Mouse (Mus musculus) liver, embryonic 11.5 days (tissue): ENCODE measurements around the gene Wfdc3. TPM values are rescaled to one million over a fixed set of nuclear protein-coding genes. Genes with fewer than 3 reads are reported as not detected.

ENCODE experiments used
- ATAC-seq: fragments of 200-750 bp; cut with Nextera tagmentation; replicated peaks from 2 replicates; pipeline ENCODE4 v1.8.0; 2017; ENCODE audit warnings: moderate number of reproducible peaks, mild to moderate bottlenecking, moderate TSS enrichment, moderate library complexity; ENCODE audit not compliant: low FRiP score
- DNase-seq: peaks from one replicate; pipeline ENCODE4 v3.0.0-alpha.2; 2017; ENCODE audit warnings: low spot score
- H3K27ac ChIP-seq: fragments of 300-500 bp; sonication (generic); 2 replicates; pipeline ENCODE4 v1.5.1; 2014; ENCODE audit warnings: mild to moderate bottlenecking, low read depth, low read length, control low read depth
- H3K27me3 ChIP-seq: fragments of 300-500 bp; sonication (generic); replicated peaks from 2 replicates; pipeline ENCODE4 v1.6.1; 2014; ENCODE audit warnings: low read length, mixed read lengths; ENCODE audit not compliant: control insufficient read depth, insufficient read depth
- H3K36me3 ChIP-seq: fragments of 300-500 bp; sonication (generic); 2 replicates; pipeline ENCODE4 v1.6.1; 2014; ENCODE audit warnings: mild to moderate bottlenecking, low read length, moderate library complexity, mixed read lengths; ENCODE audit not compliant: control insufficient read depth, insufficient read depth
- H3K4me1 ChIP-seq: fragments of 300-500 bp; sonication (generic); replicated peaks from 2 replicates; pipeline ENCODE4 v1.6.1; 2014; ENCODE audit warnings: low read length, mixed read lengths; ENCODE audit not compliant: control insufficient read depth, insufficient read depth
- H3K4me2 ChIP-seq: fragments of 300-500 bp; sonication (generic); 2 replicates; pipeline ENCODE4 v1.6.1; 2014; ENCODE audit warnings: mild to moderate bottlenecking, control low read depth, moderate library complexity
- H3K4me3 ChIP-seq: fragments of 300-500 bp; sonication (generic); 2 replicates; pipeline ENCODE4 v1.5.1; 2014; ENCODE audit warnings: low read depth, low read length, control low read depth
- H3K9ac ChIP-seq: fragments of 300-500 bp; sonication (generic); 2 replicates; pipeline ENCODE4 v1.6.1; 2014; ENCODE audit warnings: low read depth, low read length, control low read depth
- H3K9me3 ChIP-seq: fragments of 300-500 bp; sonication (generic); 2 replicates; pipeline ENCODE4 v1.6.1; 2016; ENCODE audit warnings: low read length, inconsistent platforms, mixed read lengths; ENCODE audit not compliant: control insufficient read depth
- WGBS: fragments of 180-500 bp; shearing (Covaris S2); extraction: QIAGEN DNeasy Blood & Tissue Kit; methylation state at CpG from one replicate; pipeline ENCODE4 v1.1.7; 2014; 5-methylcytosine and 5-hydroxymethylcytosine counted together
- polyA plus RNA-seq: library from polyadenylated mRNA; unstranded; fragments of >200 nt; fragmentation: Nextera tagmentation; extraction: Ambion mirVana; gene quantifications from 2 replicates; pipeline ENCODE4 v1.2.1, GENCODE M21; 2014

The Wfdc3 gene
- polyA plus RNA-seq, 1 experiment from 2014 or later, result 0.38 TPM

GRCm38 (mm10) chr2:164769258-164770037 is 23.7 kb upstream of the Wfdc3 start, which contains the start of gene Ube2c:
Gene Ube2c, plus strand, starts transcription at chr2:164769898.
- Histone ChIP-seq H3K27me3 (no peaks in the 10 kb centered on the region), H3K9ac (peak within 1 kb of the TSS; percentile 92), H3K4me3 (peak within 1 kb of the TSS; percentile 92), H3K36me3 (peaks cover 29% of the 10 kb centered on the region), H3K4me1 (peaks cover 27% of the 10 kb centered on the region), H3K4me2 (peak within 1 kb of the TSS; percentile 98), H3K9me3 (no peaks in the 10 kb centered on the region), H3K27ac (peak within 1 kb of the TSS; percentile 79)
- DNase-seq (peak; percentile 96), ATAC-seq (peak; percentile 98)
- 1% methylated on average over 53 of the region's 53 CpGs for WGBS

GRCm38 (mm10) chr2:164767812-164768540 is 22.2 kb upstream of the Wfdc3 start:
- ATAC-seq, result no peak
- 95% methylated on average over 15 of the region's 15 CpGs for WGBS
- DNase-seq, result no peak
- Histone ChIP-seq H3K9ac (no peak overlapping the region), H3K4me3 (0 out of 2 replicates have a peak overlapping the region, but pooled peaks have one; percentile 4), H3K27me3 (no peaks in the 10 kb centered on the region), H3K9me3 (no peaks in the 10 kb centered on the region), H3K4me2 (0 out of 2 replicates have a peak overlapping the region, but pooled peaks have one; percentile 6), H3K4me1 (peaks cover 19% of the 10 kb centered on the region), H3K36me3 (peaks cover 29% of the 10 kb centered on the region), H3K27ac (no peak overlapping the region)

- no peak for DNase-seq
- 86% methylated on average over 3 of the region's 3 CpGs for WGBS
Measured at GRCm38 (mm10) chr2:164765841-164766240, 20.1 kb upstream of the Wfdc3 start.

DNA sequence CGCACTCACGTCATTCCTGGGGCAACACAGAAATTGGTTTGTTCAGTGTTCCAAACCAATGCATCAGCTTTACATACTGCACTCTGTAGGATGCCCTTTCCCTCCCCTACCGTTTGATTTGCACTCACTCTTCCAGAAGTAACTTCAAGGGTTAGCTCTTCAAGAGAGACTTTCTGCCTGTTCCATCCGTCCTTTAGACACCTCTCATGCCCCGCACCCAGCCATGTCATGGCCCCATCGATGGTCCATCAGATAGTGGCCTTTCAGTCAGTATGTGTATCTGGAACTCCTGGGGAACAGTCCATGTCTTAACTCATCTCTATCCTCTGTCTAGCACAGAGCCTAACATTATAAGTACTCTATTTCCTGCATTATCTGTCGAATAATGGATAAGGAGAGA is 16.9 kb upstream of the Wfdc3 start:
- Histone ChIP-seq H3K9ac (no peak overlapping the region; the same call in 1 of the 2 replicates), H3K4me1 (peaks cover 34% of the 10 kb centered on the region), H3K27ac (0 out of 2 replicates have a peak overlapping the region, but pooled peaks have one; percentile 20), H3K9me3 (no peaks in the 10 kb centered on the region), H3K36me3 (peaks cover 35% of the 10 kb centered on the region), H3K4me2 (no peak overlapping the region), H3K27me3 (no peaks in the 10 kb centered on the region), H3K4me3 (no peak overlapping the region)
- no peak for DNase-seq
- WGBS, result 84% methylated on average over 7 of the region's 7 CpGs
- no peak for ATAC-seq

More at GRCm38 (mm10) chr2:164765841-164766240, 20.1 kb upstream of the Wfdc3 start:
- Histone ChIP-seq H3K9ac (no peak overlapping the region), H3K27me3 (no peaks in the 10 kb centered on the region), H3K4me3 (no peak overlapping the region), H3K4me1 (peaks cover 14% of the 10 kb centered on the region), H3K36me3 (peaks cover 28% of the 10 kb centered on the region), H3K9me3 (no peaks in the 10 kb centered on the region), H3K4me2 (no peak overlapping the region), H3K27ac (no peak overlapping the region)
- no peak for ATAC-seq

DNA sequence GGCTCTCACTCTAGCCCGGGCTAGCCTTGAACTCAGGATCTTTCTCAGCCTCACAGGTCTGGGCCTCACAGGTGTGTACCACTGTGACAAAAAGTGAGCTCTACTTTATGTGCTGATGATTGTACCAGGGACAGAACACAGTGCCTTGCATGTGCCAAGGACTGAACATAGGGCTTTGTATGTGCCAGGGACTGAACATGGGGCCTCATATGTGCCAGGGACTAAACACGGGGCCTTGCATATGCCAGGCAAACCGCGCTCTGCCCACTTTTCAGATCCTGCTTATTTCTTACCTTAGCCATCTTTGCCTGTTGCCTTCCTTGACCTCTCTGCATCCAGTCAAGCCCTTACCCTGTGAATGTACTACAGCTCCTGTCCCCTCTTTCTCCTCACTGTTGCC is 16.2 kb upstream of the Wfdc3 start:
- ATAC-seq (no peak), DNase-seq (no peak)
- Histone ChIP-seq H3K4me3 (no peak overlapping the region), H3K27ac (peak overlapping the region; percentile 20; the same call in 1 of the 2 replicates), H3K4me1 (peaks cover 34% of the 10 kb centered on the region), H3K9me3 (no peaks in the 10 kb centered on the region), H3K9ac (peak overlapping the region; percentile 21; the same call in 1 of the 2 replicates), H3K36me3 (peaks cover 39% of the 10 kb centered on the region), H3K27me3 (no peaks in the 10 kb centered on the region), H3K4me2 (no peak overlapping the region)
- 92% methylated on average over 4 of the region's 4 CpGs for WGBS

DNA sequence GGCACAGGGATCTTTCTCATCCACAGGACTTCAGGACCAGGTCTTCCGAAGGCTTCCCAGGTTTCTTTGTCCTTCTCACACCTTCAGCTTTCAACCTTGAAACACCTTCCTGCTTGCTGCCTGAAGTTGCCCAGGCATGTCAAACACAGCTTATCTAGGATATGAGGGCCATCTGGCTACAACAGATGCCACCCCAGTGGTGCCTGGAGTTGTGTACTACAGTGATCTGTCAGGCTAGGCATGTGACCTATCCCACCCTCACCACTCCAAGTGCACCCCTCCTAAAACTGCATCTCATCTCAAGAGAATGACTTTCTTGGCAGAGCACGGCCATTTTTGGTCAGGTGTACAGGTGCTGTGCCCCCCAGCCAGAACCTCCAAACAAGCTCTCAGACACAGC is 15.8 kb upstream of the Wfdc3 start:
- Histone ChIP-seq H3K4me2 (no peak overlapping the region), H3K9me3 (no peaks in the 10 kb centered on the region), H3K4me1 (peaks cover 34% of the 10 kb centered on the region), H3K4me3 (no peak overlapping the region), H3K27me3 (no peaks in the 10 kb centered on the region), H3K27ac (peak overlapping the region; percentile 33; the same call in 1 of the 2 replicates), H3K9ac (peak overlapping the region; percentile 21; the same call in 1 of the 2 replicates), H3K36me3 (peaks cover 43% of the 10 kb centered on the region)
- DNase-seq (no peak), ATAC-seq (peak; percentile 87)
- WGBS, result 81% methylated on average over 2 of the region's 2 CpGs

DNA sequence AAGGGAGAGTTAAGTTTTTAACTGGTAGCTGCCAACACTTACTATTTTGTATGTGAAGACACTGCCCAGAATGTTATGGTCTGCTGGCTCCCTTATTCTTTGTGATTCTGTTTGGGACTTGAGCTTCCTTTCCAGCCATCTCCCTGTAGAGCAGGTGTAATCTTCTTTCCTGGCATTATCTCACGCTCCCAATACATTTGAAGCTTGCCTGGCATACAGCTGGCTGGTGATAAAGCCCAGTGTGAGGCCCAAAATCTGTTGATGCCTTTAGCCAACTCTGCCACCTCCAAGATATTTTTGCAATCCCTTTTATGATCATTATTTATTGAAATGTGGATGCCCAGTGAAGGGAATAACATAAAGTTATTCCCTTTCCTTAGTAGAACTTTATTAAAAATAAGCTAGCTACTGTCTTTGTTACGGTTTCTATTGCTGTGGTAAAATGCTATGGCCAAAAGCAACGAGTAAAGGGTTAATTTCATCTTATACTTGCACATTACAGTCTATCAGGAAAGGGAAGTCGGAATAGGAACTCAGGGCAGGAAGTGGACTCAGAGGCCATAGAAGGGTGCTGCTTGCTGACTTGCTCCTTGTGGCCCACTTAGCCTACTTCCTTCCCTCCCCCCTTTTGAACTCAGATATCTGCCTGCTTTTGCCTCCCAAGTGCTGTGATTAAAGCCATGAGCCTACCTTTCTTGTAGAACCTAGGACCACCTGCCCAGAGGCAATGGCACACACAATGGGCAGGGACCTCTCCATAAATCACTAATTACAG is 14.5 kb upstream of the Wfdc3 start:
- H3K9ac ChIP-seq, result no peak overlapping the region; the same call in 1 of the 2 replicates

GRCm38 (mm10) chr2:164758692-164759091 is 13.0 kb upstream of the Wfdc3 start:
- ATAC-seq (peak; percentile 62), DNase-seq (no peak)
- H3K36me3 ChIP-seq, result peaks cover 62% of the 10 kb centered on the region
- no peak overlapping the region for H3K4me3 ChIP-seq
- 62% methylated on average over 1 of the region's 1 CpGs for WGBS
- H3K9me3 ChIP-seq, result no peaks in the 10 kb centered on the region
- H3K9ac ChIP-seq, result 0 out of 2 replicates have a peak overlapping the region, but pooled peaks have one; percentile 10
- H3K4me2 ChIP-seq, result no peak overlapping the region
- H3K4me1 ChIP-seq, result peaks cover 34% of the 10 kb centered on the region
- H3K27me3 ChIP-seq, result no peaks in the 10 kb centered on the region
- H3K27ac ChIP-seq, result peak overlapping the region; percentile 30; the same call in 1 of the 2 replicates

More for the DNA sequence above, 14.5 kb upstream of the Wfdc3 start:
- WGBS, result 55% methylated on average over 4 of the region's 4 CpGs
- Histone ChIP-seq H3K9me3 (no peaks in the 10 kb centered on the region), H3K27ac (peak overlapping the region; percentile 33; the same call in 1 of the 2 replicates), H3K4me1 (peaks cover 34% of the 10 kb centered on the region), H3K27me3 (no peaks in the 10 kb centered on the region), H3K36me3 (peaks cover 52% of the 10 kb centered on the region), H3K4me2 (0 out of 2 replicates have a peak overlapping the region, but pooled peaks have one; percentile 15), H3K4me3 (no peak overlapping the region)
- DNase-seq, result no peak
- ATAC-seq, result peak; percentile 67
